Mouse (Mus musculus) cerebellum, adult (tissue): ENCODE data around the gene Lamtor5.

ENCODE experiments used
- ATAC-seq: cut with Nextera tagmentation; 2 replicates; pipeline ENCODE4 v1.9.2; 2017; ENCODE audit warnings: mild to moderate bottlenecking, moderate library complexity, mixed read lengths; ENCODE audit not compliant: insufficient number of reproducible peaks, low FRiP score, low TSS enrichment

The Lamtor5 gene

DNA sequence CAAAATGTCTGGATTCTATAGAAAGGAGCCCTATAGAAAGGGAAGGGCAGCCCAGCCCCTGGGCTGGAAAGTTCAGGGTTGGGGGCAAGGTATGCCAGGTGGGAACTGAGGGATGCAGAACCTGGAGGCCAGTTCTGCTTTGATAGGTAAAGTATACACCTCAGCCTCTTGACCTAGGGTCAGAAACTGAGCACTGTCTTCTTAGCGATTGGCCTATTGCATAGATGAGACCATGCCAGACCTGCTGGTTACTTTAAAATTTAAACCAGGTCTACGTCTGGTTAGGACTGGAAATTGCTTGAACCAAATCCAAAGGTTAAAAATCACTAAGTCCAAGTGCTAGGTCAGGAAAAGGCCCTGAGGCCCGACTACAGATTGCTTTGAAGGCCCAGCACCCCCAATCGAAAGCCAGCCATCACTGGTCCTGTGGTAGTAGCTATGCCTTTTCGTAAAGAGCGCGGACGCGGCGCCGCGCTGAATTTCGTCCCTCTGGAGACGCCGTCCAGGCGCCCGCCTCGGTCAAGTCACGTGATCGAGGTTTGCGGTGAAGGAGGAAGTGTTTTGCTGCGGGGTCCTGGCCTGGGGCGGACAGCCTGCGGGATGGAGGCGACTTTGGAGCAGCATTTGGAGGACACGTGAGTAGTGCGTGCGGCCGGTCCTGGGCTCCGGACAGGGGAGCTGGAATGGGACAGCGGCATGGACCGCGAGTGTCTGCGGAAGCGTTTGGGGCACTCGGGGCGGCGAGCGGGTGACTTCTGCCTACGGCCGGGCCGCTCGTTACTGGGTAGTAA is at the start of gene Lamtor5:
Gene Lamtor5, plus strand, starts transcription at position 380 of the 791 bp plus-strand sequence.
- peak; percentile 85 for ATAC-seq

DNA sequence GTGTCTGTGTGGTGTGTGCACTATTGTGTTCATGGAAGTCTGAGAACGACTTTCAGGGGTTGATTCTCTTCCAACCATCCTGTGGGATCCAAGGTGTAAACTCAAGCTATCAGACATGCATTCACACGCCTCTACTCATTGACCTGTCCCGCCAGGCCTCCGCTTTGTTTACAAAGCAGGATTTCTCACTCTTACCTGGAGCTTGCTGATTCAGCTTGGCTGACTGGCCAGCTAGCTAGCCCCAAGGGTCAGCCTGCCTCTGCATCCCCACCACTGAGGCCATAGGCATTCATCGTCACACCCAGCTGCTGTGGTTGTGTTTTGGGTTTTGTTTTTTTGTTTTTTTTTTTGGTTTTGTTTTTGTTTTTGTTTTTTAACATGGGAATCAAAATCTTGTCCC is 49.4 kb upstream of the Lamtor5 start:
- ATAC-seq, result no peak

- no peak for ATAC-seq
Measured at GRCm38 (mm10) chr3:107229822-107230221, 48.8 kb upstream of the Lamtor5 start.

DNA sequence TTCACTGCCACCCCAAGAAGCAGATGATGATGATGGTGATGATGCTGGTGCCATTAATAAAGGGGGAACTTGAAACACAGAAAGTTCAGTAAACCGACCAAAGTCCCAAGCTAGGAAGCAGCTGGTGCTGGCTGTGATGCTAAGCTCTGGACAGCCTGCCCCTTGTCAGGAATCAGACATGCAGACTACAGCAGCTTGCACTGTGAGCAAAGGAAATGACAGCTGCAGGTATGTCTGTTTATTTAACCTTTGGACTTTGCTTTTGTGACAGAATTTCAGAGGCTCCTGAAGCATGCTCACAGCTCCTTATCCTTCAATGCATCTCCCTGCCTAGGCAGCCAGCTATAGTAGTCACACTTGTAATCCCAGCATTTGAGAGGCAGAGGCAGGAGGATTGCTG is 48.1 kb upstream of the Lamtor5 start, which contains the start of gene A630076J17Rik:
Gene A630076J17Rik, plus strand, starts transcription at position 88 of the 400 bp plus-strand sequence.
- no peak for ATAC-seq

DNA sequence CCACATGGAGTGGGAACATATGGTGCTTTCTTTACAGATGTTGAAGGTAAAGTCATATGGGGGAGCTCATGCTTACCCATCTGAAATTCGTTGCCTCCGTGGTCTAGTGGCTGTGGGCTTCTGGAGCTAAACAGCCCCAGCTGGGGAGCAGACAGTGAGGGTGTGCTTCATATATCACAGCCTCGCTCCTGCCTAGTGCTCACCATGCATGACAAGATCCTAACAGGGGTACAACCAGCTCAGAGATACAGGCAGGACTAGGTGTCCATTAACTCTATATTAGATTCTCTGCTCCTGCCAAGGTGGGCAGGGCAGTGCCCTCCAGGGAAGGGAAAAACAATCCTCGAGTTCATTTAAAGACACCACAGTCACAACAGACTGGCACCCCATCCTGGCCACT is 47.5 kb upstream of the Lamtor5 start:
- no peak for ATAC-seq

GRCm38 (mm10) chr3:107233351-107233813 is 45.3 kb upstream of the Lamtor5 start:
- peak; percentile 37; the same call in 1 of the 2 replicates for ATAC-seq

GRCm38 (mm10) chr3:107233945-107234344 is 44.7 kb upstream of the Lamtor5 start:
- no peak for ATAC-seq

GRCm38 (mm10) chr3:107238051-107238450 is 40.6 kb upstream of the Lamtor5 start:
- ATAC-seq, result no peak

- ATAC-seq, result no peak
Measured at GRCm38 (mm10) chr3:107238471-107238980, 40.1 kb upstream of the Lamtor5 start.

DNA sequence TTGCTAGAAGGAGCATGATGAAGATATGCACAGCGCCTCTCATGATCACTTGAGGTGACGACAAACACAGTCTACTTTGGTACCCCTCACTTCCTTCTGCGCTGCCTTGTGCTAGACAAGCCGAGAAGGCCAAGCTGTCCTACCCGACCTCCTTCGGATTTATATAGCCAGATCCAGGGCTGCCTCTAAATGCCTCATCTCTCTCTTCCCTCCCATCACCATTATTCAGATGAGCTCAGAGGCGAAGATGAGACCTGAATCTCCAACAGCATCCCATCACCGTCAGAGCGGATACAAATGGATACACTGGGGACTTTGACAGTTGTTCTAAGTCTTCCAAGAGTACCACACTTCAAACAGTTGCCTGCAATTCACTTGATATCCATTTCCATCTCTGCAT is 39.1 kb upstream of the Lamtor5 start, which contains the start of gene Prok1:
Gene Prok1, minus strand, starts transcription at position 101 of the 400 bp plus-strand sequence.
- no peak for ATAC-seq

- no peak for ATAC-seq
Measured at GRCm38 (mm10) chr3:107241389-107242094, 37.1 kb upstream of the Lamtor5 start.

DNA sequence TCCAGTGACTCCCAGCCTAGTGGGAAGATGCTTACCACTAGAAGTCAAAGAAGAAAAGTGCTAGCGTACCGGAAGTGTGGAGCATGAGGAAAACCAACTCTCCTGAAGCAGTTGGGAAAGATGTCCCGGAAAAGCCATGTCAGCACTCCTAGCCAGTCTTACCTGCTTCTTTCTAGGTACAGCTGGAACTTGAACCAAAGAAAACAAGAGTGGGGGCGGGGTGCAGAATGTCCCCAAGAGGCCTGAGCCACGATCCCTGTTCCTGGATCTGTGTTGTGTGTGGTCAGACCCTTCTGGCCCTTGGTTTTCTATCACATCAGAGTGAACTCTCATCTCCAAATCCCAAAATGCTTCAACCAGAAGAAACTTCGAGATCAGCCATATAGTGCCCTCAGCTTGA is 31.8 kb upstream of the Lamtor5 start:
- ATAC-seq, result no peak

- no peak for ATAC-seq
Measured at GRCm38 (mm10) chr3:107249042-107249441, 29.6 kb upstream of the Lamtor5 start.

GRCm38 (mm10) chr3:107250320-107250719 is 28.3 kb upstream of the Lamtor5 start:
- ATAC-seq, result no peak

DNA sequence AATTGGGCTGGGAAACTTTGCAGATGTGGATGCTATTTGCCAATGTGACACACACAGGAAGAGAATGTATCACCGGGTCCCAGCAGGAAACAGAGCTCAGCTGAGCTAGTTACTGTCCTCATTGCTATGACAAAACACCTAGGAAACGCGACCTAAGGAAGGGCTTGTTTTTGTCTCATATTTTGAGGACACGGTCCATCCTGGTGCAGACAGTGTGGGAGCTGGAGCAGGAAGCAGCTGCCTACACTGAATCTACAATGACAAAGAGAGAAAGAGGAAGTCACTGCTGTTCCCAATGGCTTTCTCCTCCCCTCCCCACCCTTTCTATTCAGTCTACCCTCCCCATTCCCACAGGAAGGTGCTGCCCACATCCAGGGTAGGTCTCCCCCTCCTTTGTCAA is 26.6 kb upstream of the Lamtor5 start:
- ATAC-seq, result no peak

GRCm38 (mm10) chr3:107253925-107254324 is 24.7 kb upstream of the Lamtor5 start:
- no peak for ATAC-seq

GRCm38 (mm10) chr3:107255992-107256391 is 22.7 kb upstream of the Lamtor5 start:
- no peak for ATAC-seq

DNA sequence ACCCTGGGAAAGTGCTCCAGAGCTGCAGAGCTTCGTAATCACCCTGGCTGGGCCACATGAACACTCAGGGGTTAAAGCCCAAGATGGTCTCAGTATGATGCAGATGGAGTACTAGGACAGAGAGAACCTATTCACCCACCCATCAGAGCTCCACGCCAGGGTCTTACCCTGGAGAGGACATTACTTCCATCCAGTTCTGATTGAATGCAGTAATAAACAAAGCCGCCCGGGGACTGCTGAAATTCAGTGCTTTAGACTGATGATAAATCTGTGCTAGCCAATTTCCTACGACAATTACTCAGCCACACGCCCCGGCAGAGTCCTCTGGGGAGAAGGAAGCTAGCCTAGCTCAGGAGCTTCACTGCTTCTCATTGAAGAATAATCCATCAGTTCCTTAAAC is 21.9 kb upstream of the Lamtor5 start:
- no peak for ATAC-seq

GRCm38 (mm10) chr3:107257924-107258323 is 20.7 kb upstream of the Lamtor5 start:
- ATAC-seq, result no peak

- no peak; the same call in 1 of the 2 replicates for ATAC-seq
Measured at GRCm38 (mm10) chr3:107260956-107261850, 17.5 kb upstream of the Lamtor5 start.
